Comparison of ENCODE assay signal across 12 mouse cellular contexts in the genomic region with DNA sequence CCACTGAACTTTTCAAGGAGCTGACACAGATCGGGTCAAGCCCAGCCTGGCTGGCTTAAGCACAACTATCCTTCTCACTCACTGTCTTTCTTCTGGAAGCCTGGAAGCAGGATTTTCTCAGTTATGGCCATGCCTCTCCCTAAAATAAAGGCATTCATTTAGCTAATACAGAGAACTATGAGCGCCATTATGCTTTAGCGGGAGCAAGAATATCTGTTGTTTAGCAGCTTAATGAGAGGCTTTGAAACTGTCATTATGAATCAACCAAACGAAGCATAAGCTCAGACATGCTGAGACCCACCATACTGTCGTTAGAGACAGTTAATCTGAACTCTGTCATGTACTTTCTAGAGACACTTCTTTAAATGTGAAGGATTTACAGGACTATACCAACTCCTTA.
"Had no signal": no experiment of that assay in that cellular context is flagged by ENCODE, and none has a peak within 500 bp of the region (broad histone marks: within the 10 kb centered on the region; RNA-seq: fewer than 3 reads in every experiment).

No protein-coding gene starts in this region.

- H3K36me3 ChIP-seq: midbrain, embryonic 12.5 days; neural tube, embryonic 15.5 days had no signal

- H3K4me2 ChIP-seq: limb, embryonic 13.5 days; midbrain, embryonic 12.5 days; neural tube, embryonic 15.5 days had no signal

- H3K4me3 ChIP-seq: layer of hippocampus, adult 2 months; limb, embryonic 13.5 days; midbrain, embryonic 12.5 days; myocyte; neural tube, embryonic 15.5 days had no signal

- H3K9me3 ChIP-seq: limb, embryonic 13.5 days; midbrain, embryonic 12.5 days; neural tube, embryonic 15.5 days had no signal

- H3K9ac ChIP-seq: limb, embryonic 13.5 days; liver, embryonic 14.5 days; midbrain, embryonic 12.5 days; neural tube, embryonic 15.5 days had no signal

- DNase-seq: kidney, postnatal 10 days; kidney, postnatal 4 days; left cerebral cortex, postnatal 4 days; lung, adult 18-20 months; thymus, postnatal 4 days had no signal

- H3K27ac ChIP-seq: layer of hippocampus, adult 2 months; limb, embryonic 13.5 days; liver, embryonic 14.5 days; midbrain, embryonic 12.5 days; neural tube, embryonic 15.5 days; stomach, postnatal 0 days had no signal

- H3K27me3 ChIP-seq: limb, embryonic 13.5 days; midbrain, embryonic 12.5 days; neural tube, embryonic 15.5 days had no signal
